Mouse (Mus musculus) right cerebral cortex, postnatal 14 days (tissue): Measurements from ENCODE around the gene Ccdc194.

ENCODE experiments used
- DNase-seq: peaks from one replicate; pipeline ENCODE4 v3.0.0; 2022

Gene Ccdc194

DNA sequence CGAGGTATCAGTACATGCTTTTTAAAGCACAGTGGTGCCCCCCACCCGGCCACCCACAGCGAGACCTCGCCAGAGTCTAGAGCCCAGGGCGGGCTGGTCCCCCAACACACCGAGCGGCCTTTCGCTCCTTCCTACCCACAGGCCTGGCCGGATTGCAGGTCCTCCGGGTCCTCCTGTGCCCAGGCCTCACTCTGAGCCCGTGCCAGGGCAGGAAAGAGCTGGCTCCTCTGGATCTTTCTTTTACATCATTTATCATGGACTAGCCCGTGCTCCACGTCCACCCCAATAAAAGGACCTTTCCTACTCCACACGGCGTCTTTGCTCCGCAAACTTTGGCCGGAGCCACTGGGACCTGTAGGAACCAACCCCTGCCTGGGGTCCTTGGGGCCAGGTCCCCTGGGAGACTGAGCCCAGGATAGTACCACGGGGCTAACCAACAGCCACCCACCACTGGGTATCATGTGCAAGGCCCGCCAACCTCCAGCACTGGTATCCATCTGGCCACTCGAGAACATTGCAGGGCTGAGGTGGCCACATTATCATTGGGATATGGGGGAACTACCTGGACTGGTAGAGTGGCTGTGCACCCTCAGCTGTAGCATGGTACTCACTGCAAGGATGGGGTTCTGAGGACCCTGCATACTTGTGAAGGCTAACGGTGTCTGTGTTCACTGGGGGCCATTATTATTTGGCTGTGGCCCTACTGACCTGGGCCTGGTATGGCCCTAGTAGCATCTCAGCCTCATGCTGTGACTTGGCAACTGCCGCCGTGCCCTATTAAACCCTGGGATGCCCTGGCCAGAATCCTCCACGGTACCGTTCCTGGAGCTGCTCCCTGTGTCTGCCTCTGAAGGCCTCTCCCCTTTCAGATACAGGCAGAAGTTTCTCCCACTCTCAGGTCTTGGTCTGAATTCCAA, 50.5 kb downstream of the Ccdc194 start:
- DNase-seq, result peak; percentile 29

DNA sequence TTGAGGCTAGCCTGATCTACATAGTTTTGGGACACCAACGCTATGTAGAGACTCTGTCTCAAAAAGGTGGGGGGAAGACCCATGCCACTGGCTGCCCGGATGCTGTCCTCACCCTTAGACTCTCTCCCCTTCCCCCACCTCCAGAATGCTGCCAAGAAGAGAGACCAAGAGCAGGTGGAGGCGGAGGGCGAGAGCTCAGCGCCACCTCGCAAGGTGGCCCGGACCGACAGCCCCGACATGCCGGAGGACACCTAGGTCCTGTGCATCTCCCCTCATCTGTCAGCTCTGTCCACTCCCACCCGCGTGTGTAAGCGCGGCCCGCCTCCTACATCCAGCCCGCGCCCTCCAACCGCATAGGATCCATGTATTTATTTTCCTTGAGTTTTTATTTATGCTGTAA, 51.2 kb downstream of the Ccdc194 start:
- DNase-seq, result no peak

DNA sequence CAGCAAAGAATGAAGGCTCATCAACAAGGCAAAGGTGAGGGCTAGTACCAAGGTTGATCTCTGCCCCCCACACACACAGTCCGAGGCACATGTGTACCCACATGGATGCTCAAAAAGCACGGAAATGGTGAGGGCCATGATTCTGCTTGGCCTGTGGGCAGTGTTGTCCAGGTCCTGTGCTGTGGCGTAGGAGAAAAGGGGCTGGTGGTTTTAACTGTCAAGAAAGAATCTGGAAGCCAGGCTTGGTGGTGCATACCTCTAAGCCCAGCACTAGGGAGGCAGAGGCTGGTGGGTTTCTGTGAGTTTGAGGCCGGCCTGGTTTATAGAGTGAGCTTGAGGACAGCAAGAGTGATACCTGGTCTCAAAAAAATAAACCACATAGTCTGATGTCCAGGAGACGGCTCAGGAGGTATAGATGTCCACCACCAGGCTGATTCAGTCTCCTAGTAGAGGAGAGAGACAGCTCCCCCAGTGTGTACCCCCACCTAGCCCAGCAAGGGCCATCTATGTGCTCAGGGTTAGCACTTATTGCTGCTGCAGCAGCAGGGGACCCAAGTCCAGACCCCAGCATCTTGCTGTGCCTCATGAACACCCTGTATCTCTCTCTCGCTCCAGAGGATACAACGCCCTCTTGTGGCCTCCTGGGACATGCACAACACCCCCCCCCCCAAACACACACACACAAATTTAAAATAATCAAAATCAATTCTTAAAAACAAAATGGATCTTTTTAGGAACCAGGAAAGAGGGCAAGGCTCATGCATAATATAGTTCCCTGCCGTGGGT, 52.7 kb downstream of the Ccdc194 start:
- DNase-seq, result no peak

GRCm38 (mm10) chr8:71471861-71472260, 53.6 kb downstream of the Ccdc194 start:
- no peak for DNase-seq

DNA sequence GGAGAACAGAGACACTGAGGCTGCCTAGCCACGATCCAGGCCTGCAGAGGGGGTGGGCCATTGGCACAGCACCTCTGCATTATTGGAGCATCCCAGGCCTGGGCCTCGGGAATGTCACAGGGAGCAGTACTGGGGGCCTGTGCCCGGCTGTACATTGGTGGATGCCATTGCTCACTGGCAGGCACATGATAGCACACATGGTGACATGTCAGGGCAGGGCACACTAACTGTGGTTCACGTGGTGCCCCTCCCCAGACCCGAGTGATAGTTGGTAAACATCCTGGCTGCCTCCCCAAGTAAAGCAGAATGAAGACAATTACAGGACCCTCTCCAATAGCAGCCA, 54.6 kb downstream of the Ccdc194 start:
- DNase-seq, result no peak

DNA sequence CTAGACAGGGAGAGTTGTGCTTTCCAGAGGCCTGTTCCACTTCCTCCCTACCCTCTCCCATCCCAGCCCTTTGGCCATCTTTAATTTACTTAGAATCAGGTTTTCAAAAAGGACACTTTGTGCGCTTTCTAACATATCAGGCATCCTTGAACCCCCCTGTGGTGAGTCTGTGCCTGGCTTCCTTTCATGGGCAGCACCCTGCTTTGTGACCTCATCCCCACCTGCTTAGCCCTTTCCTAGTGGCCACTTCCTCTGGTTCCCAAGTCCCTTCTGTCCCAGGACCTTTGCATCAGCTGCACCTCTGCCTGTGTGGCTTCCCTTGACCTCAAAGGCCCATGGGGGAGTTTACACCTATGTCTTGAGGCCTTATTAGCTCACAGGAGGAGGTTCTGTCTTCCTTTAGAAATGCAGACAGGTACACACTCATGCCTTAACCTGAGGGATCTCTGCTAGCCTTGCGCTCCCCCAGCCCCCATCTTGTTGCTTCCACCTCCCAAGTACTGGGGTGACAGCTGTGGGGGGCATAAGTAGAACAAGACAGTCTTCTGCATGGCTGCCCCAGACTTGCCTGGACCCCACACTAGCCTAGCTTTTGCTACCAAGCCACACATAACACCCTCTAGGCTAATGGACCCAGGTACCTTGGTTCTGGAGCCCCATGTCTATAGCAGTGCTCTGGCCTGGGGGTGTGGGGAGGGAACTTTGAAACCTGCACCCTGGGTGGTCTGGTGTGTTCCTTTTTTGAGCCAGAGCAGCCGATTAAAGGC, 55.2 kb downstream of the Ccdc194 start:
- DNase-seq, result no peak
